Mouse (Mus musculus): ENCODE measurements around the gene 1810024B03Rik. TPM values are rescaled to one million over a fixed set of nuclear protein-coding genes. Genes with fewer than 3 reads are reported as not detected.
"Not testable (repeated sequence)": the region's sequence is repeated elsewhere in the genome, so short reads cannot be mapped to it uniquely, and the experiment has no call there.

The 1810024B03Rik gene
- total and polyA plus RNA-seq, 3 experiments: 0.08 to 5.2 (median 4.8) TPM

GRCm38 (mm10) chr2:127204932-127205331 is 3.1 kb downstream of the 1810024B03Rik start:
- DNase-seq (ENCODE audit: low spot score) (peak; percentile 13), ATAC-seq (ENCODE audit: extremely low read depth, insufficient number of reproducible peaks, low FRiP score, poor library complexity, severe bottlenecking) (no peak)

GRCm38 (mm10) chr2:127189574-127189973 is 18.5 kb downstream of the 1810024B03Rik start:
- ATAC-seq (ENCODE audit: extremely low read depth, insufficient number of reproducible peaks, low FRiP score, poor library complexity, severe bottlenecking) (no peak), DNase-seq (ENCODE audit: low spot score) (no peak)
- H3K36me3 ChIP-seq (replicated peaks): no peaks in the 10 kb centered on the region
- no peak overlapping the region for H3K4me3 ChIP-seq (ENCODE audit: low read depth, low read length)
- H3K27me3 ChIP-seq (ENCODE audit: insufficient read depth, low read length): peaks cover 11% of the 10 kb centered on the region
- peaks cover 2% of the 10 kb centered on the region; the same call in 1 of the 2 replicates for H3K4me1 ChIP-seq (ENCODE audit: insufficient read depth, low read depth, low read length)
- TF ChIP-seq GATA1 (IDR thresholded peaks at IDR 0.05; ENCODE audit: borderline replicate concordance, low read length) (no peak), TAL1 (conservative IDR thresholded peaks at IDR 0.05; ENCODE audit: low read depth, low read length) (no peak)
- H3K9me3 ChIP-seq (replicated peaks): no peaks in the 10 kb centered on the region

More at GRCm38 (mm10) chr2:127204932-127205331, 3.1 kb downstream of the 1810024B03Rik start:
- Histone ChIP-seq H3K27me3 (ENCODE audit: insufficient read depth, low read length) (no peaks in the 10 kb centered on the region), H3K4me1 (ENCODE audit: insufficient read depth, low read depth, low read length) (peaks cover 12% of the 10 kb centered on the region), H3K4me3 (ENCODE audit: low read depth, low read length) (no peak overlapping the region), H3K36me3 (replicated peaks) (peaks cover 44% of the 10 kb centered on the region), H3K9me3 (replicated peaks) (no peaks in the 10 kb centered on the region)
- TF ChIP-seq GATA2 (IDR thresholded peaks at IDR 0.05; ENCODE audit: borderline replicate concordance, low read depth, low read length) (no peak), CTCF (IDR thresholded peaks at IDR 0.05; ENCODE audit: low read depth, low read length) (peak; percentile 72)

GRCm38 (mm10) chr2:127182598-127183381 is 25.3 kb downstream of the 1810024B03Rik start:
- no peaks in the 10 kb centered on the region for H3K27me3 ChIP-seq (ENCODE audit: insufficient read depth, low read length)
- TF ChIP-seq GATA1 (IDR thresholded peaks at IDR 0.05; ENCODE audit: borderline replicate concordance, low read length) (no peak), CTCF (IDR thresholded peaks at IDR 0.05; ENCODE audit: low read depth, low read length) (no peak), POLR2AphosphoS5 (IDR thresholded peaks at IDR 0.05; ENCODE audit: insufficient replicate concordance, low read depth, low read length) (no peak), TAL1 (conservative IDR thresholded peaks at IDR 0.05; ENCODE audit: low read depth, low read length) (no peak), GATA2 (IDR thresholded peaks at IDR 0.05; ENCODE audit: borderline replicate concordance, low read depth, low read length) (no peak)
- ATAC-seq (ENCODE audit: extremely low read depth, insufficient number of reproducible peaks, low FRiP score, poor library complexity, severe bottlenecking) (peak; percentile 100), DNase-seq (ENCODE audit: low spot score) (peak; percentile 75)
- H3K36me3 ChIP-seq (replicated peaks): no peaks in the 10 kb centered on the region
- peaks cover 9% of the 10 kb centered on the region for H3K4me1 ChIP-seq (ENCODE audit: insufficient read depth, low read depth, low read length)
- H3K4me3 ChIP-seq (ENCODE audit: low read depth, low read length): peak overlapping the region; percentile 74
- no peaks in the 10 kb centered on the region for H3K9me3 ChIP-seq (replicated peaks)

- H3K9me3 ChIP-seq (replicated peaks): not testable (repeated sequence)
Observed at GRCm38 (mm10) chr2:127166261-127166660, 41.8 kb downstream of the 1810024B03Rik start.

GRCm38 (mm10) chr2:127165675-127166074 is 42.4 kb downstream of the 1810024B03Rik start:
- Histone ChIP-seq H3K4me3 (ENCODE audit: low read depth, low read length) (no peak overlapping the region), H3K27me3 (ENCODE audit: insufficient read depth, low read length) (peaks cover 31% of the 10 kb centered on the region), H3K9me3 (replicated peaks) (no peaks in the 10 kb centered on the region), H3K36me3 (replicated peaks) (no peaks in the 10 kb centered on the region), H3K4me1 (ENCODE audit: insufficient read depth, low read depth, low read length) (no peaks in the 10 kb centered on the region)
- ATAC-seq (ENCODE audit: extremely low read depth, insufficient number of reproducible peaks, low FRiP score, poor library complexity, severe bottlenecking) (no peak), DNase-seq (ENCODE audit: low spot score) (no peak)
- TF ChIP-seq GATA2 (IDR thresholded peaks at IDR 0.05; ENCODE audit: borderline replicate concordance, low read depth, low read length) (no peak), CTCF (IDR thresholded peaks at IDR 0.05; ENCODE audit: low read depth, low read length) (no peak), TAL1 (conservative IDR thresholded peaks at IDR 0.05; ENCODE audit: low read depth, low read length) (no peak), POLR2AphosphoS5 (IDR thresholded peaks at IDR 0.05; ENCODE audit: insufficient replicate concordance, low read depth, low read length) (no peak), GATA1 (IDR thresholded peaks at IDR 0.05; ENCODE audit: borderline replicate concordance, low read length) (no peak)

More at GRCm38 (mm10) chr2:127166261-127166660, 41.8 kb downstream of the 1810024B03Rik start:
- peaks cover 27% of the 10 kb centered on the region for H3K27me3 ChIP-seq (ENCODE audit: insufficient read depth, low read length)
- not testable (repeated sequence) for H3K4me3 ChIP-seq (ENCODE audit: low read depth, low read length); H3K36me3 ChIP-seq (replicated peaks); ATAC-seq (ENCODE audit: extremely low read depth, insufficient number of reproducible peaks, low FRiP score, poor library complexity, severe bottlenecking); H3K4me1 ChIP-seq (ENCODE audit: insufficient read depth, low read depth, low read length)
- DNase-seq (ENCODE audit: low spot score): peak; percentile 7

- no peaks in the 10 kb centered on the region for H3K27me3 ChIP-seq (ENCODE audit: insufficient read depth, low read length)
- no peak for DNase-seq (ENCODE audit: low spot score)
- ATAC-seq (ENCODE audit: extremely low read depth, insufficient number of reproducible peaks, low FRiP score, poor library complexity, severe bottlenecking): peak; percentile 28; the same call in 1 of the 2 replicates
- H3K9me3 ChIP-seq (replicated peaks): peaks cover 6% of the 10 kb centered on the region; the same call in 1 of the 2 replicates
- H3K4me3 ChIP-seq (ENCODE audit: low read depth, low read length): no peak overlapping the region
- TF ChIP-seq TAL1 (conservative IDR thresholded peaks at IDR 0.05; ENCODE audit: low read depth, low read length) (peak; percentile 73), GATA1 (IDR thresholded peaks at IDR 0.05; ENCODE audit: borderline replicate concordance, low read length) (no peak)
- H3K36me3 ChIP-seq (replicated peaks): peaks cover 20% of the 10 kb centered on the region
- H3K4me1 ChIP-seq (ENCODE audit: insufficient read depth, low read depth, low read length): peaks cover 56% of the 10 kb centered on the region
Observed at GRCm38 (mm10) chr2:127145699-127146098, 62.4 kb downstream of the 1810024B03Rik start.
